Mouse (Mus musculus) olfactory bulb, adult 2 months (tissue): Measurements from ENCODE around the gene Nupr1l. TPM values are rescaled to one million over a fixed set of nuclear protein-coding genes. Genes with fewer than 3 reads are reported as not detected.
A peak's percentile ranks its signal among the peaks of the same experiment; 100 is the strongest.
"Not testable (repeated sequence)": the region's sequence is repeated elsewhere in the genome, so short reads cannot be mapped to it uniquely, and the experiment has no call there.

Experiments used
- H3K27ac ChIP-seq: fragments of 200-500 bp; 2 replicates; pipeline ENCODE4 v1.5.1; 2012; ENCODE audit warnings: low read depth, low read length; ENCODE audit not compliant: insufficient read depth
- H3K4me1 ChIP-seq: fragments of 200-500 bp; 2 replicates; pipeline ENCODE4 v1.6.1; 2012; ENCODE audit warnings: low read length; ENCODE audit not compliant: control insufficient read depth, insufficient read depth
- H3K4me3 ChIP-seq: fragments of 200-500 bp; 2 replicates; pipeline ENCODE4 v1.5.1; 2012; ENCODE audit warnings: mild to moderate bottlenecking, low read depth, low read length, moderate library complexity; ENCODE audit not compliant: insufficient read depth
- CTCF ChIP-seq: fragments of 200-500 bp; IDR thresholded peaks from 2 replicates; pipeline ENCODE4 v1.5.1; 2012; ENCODE audit warnings: low read depth, mild to moderate bottlenecking, low read length, moderate library complexity; ENCODE audit not compliant: insufficient read depth
- POLR2A ChIP-seq: fragments of 200-500 bp; IDR thresholded peaks from 2 replicates; pipeline ENCODE4 v1.6.1; 2012; ENCODE audit warnings: mild to moderate bottlenecking, low read depth, low read length, moderate library complexity; ENCODE audit not compliant: insufficient read depth
- WGBS: fragments of 180-500 bp; shearing (Covaris S2); methylation state at CpG from one replicate; pipeline ENCODE4 v1.1.7; 2018; 5-methylcytosine and 5-hydroxymethylcytosine counted together
- polyA plus RNA-seq: library from polyadenylated mRNA; stranded (reverse); fragments of >200 nt; gene quantifications from 2 replicates; pipeline ENCODE4 v1.2.4, GENCODE M21; 2012; ENCODE audit warnings: low replicate concordance; ENCODE audit not compliant: missing spikeins, insufficient read depth, insufficient read length

Nupr1l gene
- polyA plus RNA-seq, 1 experiment: not detected

GRCm38 (mm10) chr5:129877731-129878455 lies 30.4 kb upstream of the Nupr1l start:
- TF ChIP-seq POLR2A (no peak), CTCF (no peak)
- H3K4me1 ChIP-seq: no peaks in the 10 kb centered on the region
- no peak overlapping the region for H3K27ac ChIP-seq
- no peak overlapping the region for H3K4me3 ChIP-seq
- WGBS: 62% methylated on average over 9 of the region's 9 CpGs

- Histone ChIP-seq H3K4me3 (no peak overlapping the region; the same call in 1 of the 2 replicates), H3K4me1 (no peaks in the 10 kb centered on the region), H3K27ac (no peak overlapping the region; the same call in 1 of the 2 replicates)
- TF ChIP-seq CTCF (no peak), POLR2A (no peak)
- 44% methylated on average over 2 of the region's 2 CpGs for WGBS
These were observed 29.4 kb upstream of the Nupr1l start for GRCm38 (mm10) chr5:129878946-129879345.

GRCm38 (mm10) chr5:129879888-129880287 lies 28.5 kb upstream of the Nupr1l start:
- Histone ChIP-seq H3K27ac (no peak overlapping the region), H3K4me3 (no peak overlapping the region), H3K4me1 (no peaks in the 10 kb centered on the region)
- TF ChIP-seq CTCF (no peak), POLR2A (no peak)
- WGBS: 67% methylated on average over 3 of the region's 3 CpGs

- WGBS: 25% methylated on average over 10 of the region's 10 CpGs
- Histone ChIP-seq H3K4me1 (peaks cover 6% of the 10 kb centered on the region; the same call in 1 of the 2 replicates), H3K4me3 (peak overlapping the region; percentile 45), H3K27ac (no peak overlapping the region)
- TF ChIP-seq CTCF (no peak), POLR2A (no peak)
These were observed 22.1 kb upstream of the Nupr1l start for GRCm38 (mm10) chr5:129886271-129886670.

GRCm38 (mm10) chr5:129886911-129887636 lies 21.3 kb upstream of the Nupr1l start, which contains the start of gene Chchd2:
Gene Chchd2, minus strand, starts transcription at chr5:129887470.
- peaks cover 6% of the 10 kb centered on the region; the same call in 1 of the 2 replicates for H3K4me1 ChIP-seq
- TF ChIP-seq POLR2A (peak; percentile 92), CTCF (no peak)

GRCm38 (mm10) chr5:129890390-129890789 lies 17.9 kb upstream of the Nupr1l start:
- WGBS: 62% methylated on average over 7 of the region's 7 CpGs
- not testable (repeated sequence) for H3K4me3 ChIP-seq, H3K27ac ChIP-seq, H3K4me1 ChIP-seq

More at GRCm38 (mm10) chr5:129886911-129887636, 21.3 kb upstream of the Nupr1l start, which contains the start of gene Chchd2:
- peak within 1 kb of the TSS; percentile 99 for H3K4me3 ChIP-seq
- H3K27ac ChIP-seq: peak within 1 kb of the TSS; percentile 94
- under 1% methylated on average over 46 of the region's 46 CpGs for WGBS

GRCm38 (mm10) chr5:129895198-129896088 lies 12.9 kb upstream of the Nupr1l start, which contains the start of gene Zbed5:
Gene Zbed5, plus strand, starts transcription at chr5:129895723.
- no peak within 1 kb of the TSS for H3K27ac ChIP-seq
- 2% methylated on average over 44 of the region's 44 CpGs for WGBS
- H3K4me1 ChIP-seq: no peaks in the 10 kb centered on the region
- peak within 1 kb of the TSS; percentile 84 for H3K4me3 ChIP-seq
- TF ChIP-seq POLR2A (peak; percentile 49; the same call in 1 of the 2 replicates), CTCF (no peak)

DNA sequence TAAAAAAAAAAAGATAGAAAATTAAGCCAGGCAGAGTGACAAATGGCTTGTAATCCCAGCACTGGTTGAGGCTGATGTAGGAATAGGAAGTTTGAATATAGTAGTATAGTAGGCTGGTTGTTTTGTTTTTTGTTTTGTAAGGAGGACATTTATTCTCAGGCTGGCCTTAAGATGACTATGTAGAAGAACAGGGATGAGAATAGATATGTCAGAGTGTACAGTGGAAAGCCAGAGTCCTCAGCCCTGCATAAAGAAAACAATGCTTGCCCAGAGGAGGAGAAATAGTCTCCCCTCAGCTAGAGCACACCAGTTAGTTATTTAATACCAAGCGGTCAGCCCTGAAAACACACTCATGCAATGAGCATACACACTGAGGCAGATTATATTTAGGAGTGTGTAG lies 9.9 kb upstream of the Nupr1l start, which contains the start of gene Phkg1:
Gene Phkg1, minus strand, starts transcription at position 101 of the 400 bp plus-strand sequence.
- Histone ChIP-seq H3K27ac (no peak within 1 kb of the TSS), H3K4me3 (no peak within 1 kb of the TSS), H3K4me1 (no peaks in the 10 kb centered on the region)
- TF ChIP-seq POLR2A (no peak), CTCF (no peak)
- 100% methylated on average over 1 of the region's 1 CpGs for WGBS

DNA sequence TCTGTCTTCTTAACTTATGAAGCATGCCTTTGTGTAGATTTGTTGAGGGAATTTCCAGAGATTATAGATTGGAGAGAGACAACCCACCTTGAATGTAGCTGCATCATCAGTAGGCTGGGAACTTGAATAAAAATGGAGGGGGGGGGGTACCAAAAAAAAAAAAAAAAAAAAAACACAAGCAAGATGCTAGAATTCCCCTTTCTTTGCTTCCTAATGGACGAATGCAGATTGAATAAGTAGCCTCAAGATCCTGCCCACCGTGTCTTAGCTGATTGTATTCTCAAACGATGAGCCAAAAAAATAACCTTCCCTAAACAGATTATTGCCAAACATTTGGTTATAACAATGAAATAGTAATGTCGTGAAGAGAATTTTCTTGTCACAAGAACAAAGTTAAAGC lies 565 bp upstream of the Nupr1l start:
- Histone ChIP-seq H3K27ac (0 out of 2 replicates have a peak overlapping the region, but pooled peaks have one; percentile 22), H3K4me1 (0 out of 2 replicates have a peak, but pooled peaks cover 4% of the 10 kb centered on the region), H3K4me3 (no peak overlapping the region)
- 10% methylated on average over 4 of the region's 4 CpGs for WGBS
- TF ChIP-seq CTCF (no peak), POLR2A (no peak)
